Mouse (Mus musculus) lung, postnatal 4 days (tissue): ENCODE measurements at regions not wholly inside any gene's neighbourhood (a gene's known extent, or its start where the extent isn't known, plus 50 kb on each side); places are given as distances from the start of the nearest gene placed in this dataset.

ENCODE experiments used
- DNase-seq, 2 experiments: peaks; one replicate each; pipeline ENCODE4 v3.0.0; 2021

- DNase-seq, result no peak
Observed at GRCm38 (mm10) chr5:46278190-46278589, 420.8 kb upstream of the Lcorl start.

DNA sequence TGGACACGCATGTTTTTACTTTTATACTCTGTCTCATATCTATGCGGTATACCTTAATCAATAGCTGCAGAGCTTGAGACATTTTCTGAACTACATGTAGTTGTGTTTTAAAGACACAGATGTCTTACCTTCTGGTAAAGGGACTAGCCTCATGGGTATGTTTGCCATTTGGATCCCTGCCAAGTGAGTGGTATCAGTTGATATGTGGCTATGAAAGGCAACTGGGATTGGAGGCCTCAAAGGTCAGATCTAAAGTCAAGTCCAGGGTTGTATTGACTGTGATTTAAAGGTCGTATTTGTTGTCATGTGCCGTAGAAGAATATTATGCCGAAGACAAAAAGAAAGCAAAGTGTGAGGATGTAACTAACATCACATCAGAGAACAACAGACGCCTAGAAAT is 399.3 kb upstream of the Lcorl start:
- DNase-seq, result no peak

DNA sequence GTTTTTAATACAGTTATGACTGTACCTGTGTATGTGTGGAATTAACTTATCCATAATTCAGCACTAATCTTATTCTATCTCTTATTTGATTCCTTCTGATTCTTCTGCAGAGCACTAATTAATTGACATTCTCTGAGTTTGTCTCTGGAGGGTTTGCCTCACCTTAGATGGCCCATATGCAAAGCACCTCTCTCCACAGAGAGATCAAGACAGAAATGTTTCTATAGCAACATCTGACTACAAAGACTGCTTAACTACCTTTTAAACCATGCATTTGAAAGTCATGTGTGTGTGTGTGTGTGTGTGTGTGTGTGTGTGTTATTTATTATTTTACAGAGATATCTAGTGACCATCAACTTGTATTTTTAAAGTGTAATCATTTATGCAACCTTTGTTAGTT is 396.5 kb upstream of the Lcorl start:
- no peak for DNase-seq

- no peak for DNase-seq
Observed at GRCm38 (mm10) chr5:46235364-46236067, 378.1 kb upstream of the Lcorl start.

GRCm38 (mm10) chr5:46232780-46233179 is 375.4 kb upstream of the Lcorl start:
- no peak for DNase-seq

DNA sequence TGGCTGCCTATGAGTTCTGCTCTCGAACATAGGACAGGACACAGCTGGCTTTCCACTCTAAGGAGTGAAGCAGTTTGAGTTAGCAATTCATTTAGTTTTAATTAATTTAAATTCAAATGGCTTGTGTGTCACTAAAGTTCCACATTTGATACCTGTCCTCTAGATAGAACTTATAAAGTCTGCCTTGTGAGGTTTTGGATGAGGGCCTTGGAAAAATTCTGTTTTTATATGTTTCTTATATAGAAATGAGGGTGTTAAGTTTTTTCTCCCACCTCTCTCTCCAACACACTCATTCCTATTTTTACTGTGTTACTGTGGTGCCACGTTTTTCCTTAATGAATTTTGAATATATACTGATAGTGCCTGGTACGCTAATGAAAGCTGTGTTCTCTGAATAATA is 371.3 kb upstream of the Lcorl start:
- DNase-seq, result no peak

DNA sequence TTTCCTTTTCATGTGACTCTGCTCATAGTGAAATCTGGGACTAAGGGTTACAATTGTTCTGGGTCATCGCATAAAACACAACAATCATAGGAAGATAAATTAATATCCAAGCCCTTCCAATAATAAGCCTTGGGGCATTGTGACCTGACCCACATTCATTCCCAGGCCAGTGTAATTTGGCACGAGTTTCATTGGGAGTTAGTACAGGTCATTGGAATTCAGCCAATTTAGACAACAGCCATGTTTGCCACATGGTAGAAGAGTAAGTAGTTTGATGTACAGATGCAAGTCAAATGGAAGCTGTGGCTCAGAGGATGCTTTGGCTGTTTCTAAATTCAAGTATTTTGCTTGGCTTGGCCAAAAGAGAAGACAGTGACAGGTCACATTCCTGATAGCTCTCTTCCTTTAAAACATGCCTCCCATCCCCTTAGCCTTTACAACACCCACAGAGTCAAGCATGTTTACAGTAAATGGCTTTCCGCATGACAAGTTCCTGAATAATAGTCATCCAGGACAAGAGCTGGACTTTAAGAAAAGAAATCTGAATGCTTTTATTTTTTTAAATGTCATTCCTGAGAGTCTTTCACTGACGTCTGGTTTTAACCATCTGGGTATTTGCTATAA is 355.5 kb upstream of the Lcorl start:
- DNase-seq, result no peak

- no peak for DNase-seq
Observed at GRCm38 (mm10) chr5:46209076-46209475, 351.7 kb upstream of the Lcorl start.

DNA sequence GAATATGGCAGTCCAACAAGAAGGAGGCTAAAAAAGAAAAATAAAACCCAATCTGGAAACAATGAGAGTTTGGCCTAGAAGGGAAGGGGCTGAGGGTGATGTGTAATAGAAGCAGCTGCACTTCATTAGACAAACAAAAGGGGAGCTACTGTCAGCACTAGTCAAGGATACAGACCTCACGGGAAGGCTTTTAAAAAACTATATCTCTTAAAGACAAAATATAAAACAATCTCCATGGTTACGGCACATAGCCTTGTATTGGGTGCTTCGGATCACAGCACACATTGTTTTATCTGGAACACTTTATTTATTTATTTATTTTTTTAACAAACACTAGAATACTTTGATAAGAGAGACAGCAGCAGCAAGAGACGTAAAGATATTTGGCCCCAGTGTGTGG is 346.3 kb upstream of the Lcorl start:
- no peak for DNase-seq

GRCm38 (mm10) chr5:46202457-46202772 is 345.0 kb upstream of the Lcorl start:
- no peak for DNase-seq

GRCm38 (mm10) chr5:46201639-46202456 is 344.4 kb upstream of the Lcorl start:
- DNase-seq, result no peak

- no peak for DNase-seq
Observed at GRCm38 (mm10) chr5:46186908-46187307, 329.5 kb upstream of the Lcorl start.

DNA sequence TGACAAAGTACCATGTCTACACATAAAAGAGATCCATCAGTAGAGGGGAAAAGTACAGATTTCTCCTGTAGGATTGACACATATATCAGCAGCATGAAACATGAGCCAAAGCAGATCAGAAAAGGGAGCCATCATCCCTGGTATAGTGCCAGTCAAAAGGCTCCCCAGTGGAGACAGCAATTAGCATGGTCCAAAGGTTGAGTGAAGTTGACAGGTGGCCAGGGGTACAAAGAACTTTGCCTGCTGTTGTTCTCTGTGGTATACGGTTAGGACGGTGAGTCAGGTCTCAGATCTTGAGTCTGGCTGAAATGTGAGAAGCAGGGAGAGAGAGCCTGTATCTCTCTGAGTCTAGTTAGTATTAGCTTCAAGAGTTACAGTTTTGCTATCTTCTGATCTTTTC is 324.7 kb upstream of the Lcorl start:
- DNase-seq, result no peak

GRCm38 (mm10) chr5:46172315-46172714 is 314.9 kb upstream of the Lcorl start:
- DNase-seq, result no peak

GRCm38 (mm10) chr5:46160774-46161173 is 303.4 kb upstream of the Lcorl start:
- no peak for DNase-seq

GRCm38 (mm10) chr5:46151973-46152372 is 294.6 kb upstream of the Lcorl start:
- no peak for DNase-seq

GRCm38 (mm10) chr5:46150825-46151224 is 293.4 kb upstream of the Lcorl start:
- no peak for DNase-seq

DNA sequence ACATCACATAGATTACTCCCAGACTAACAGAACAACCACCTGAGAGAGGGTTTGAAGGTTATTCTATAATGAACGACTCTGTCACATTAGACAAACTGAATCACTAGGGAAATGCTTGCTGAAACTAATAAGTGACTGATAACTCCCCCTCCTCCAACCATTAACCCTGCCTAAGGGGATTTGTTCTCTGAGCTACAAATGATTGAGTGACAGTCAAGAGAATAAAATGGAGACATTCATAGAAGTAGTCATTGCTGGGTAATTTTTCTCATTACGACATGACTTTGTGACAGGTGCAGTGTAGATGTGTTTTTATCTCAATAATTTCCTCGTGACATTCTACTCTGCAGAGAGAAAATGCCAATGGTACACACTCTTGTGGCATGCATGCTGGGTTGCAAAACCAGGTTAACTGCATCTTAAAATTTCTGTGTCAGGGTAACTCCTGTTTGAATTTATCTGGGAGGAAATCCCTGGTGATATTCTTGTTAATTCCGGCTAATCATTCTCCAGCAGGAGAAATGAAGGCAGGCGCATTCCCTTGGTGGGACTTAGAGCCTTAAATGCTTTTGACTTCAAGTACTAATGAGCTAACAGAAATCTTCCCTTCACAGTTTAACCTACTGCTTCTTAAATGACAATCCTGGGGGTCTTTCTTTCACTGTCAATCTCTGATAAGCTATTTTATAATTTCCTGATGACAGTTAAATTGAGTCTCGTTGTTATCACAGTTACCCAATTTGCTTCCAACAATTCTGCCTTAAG is 292.6 kb upstream of the Lcorl start:
- DNase-seq, result no peak

DNA sequence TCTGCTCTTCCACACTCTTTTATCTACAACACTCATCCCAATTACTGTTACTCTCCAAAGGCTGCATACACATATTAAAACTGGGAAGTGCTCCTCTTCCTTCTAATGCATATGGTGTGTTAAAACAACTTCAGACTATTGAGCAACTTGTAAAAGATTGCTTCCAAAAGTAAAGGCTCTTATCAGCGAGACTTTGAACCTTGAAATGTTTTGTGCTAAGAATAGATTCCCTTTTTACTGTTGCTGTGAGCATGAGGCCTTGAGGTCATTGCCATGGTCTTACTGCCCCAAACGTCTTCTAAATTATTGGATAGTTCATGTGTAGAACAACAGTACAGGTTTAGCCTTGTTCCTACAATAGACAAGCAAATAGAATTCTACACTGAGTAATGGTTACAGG is 281.6 kb upstream of the Lcorl start:
- no peak for DNase-seq

GRCm38 (mm10) chr5:46137695-46138094 is 280.3 kb upstream of the Lcorl start:
- no peak for DNase-seq

GRCm38 (mm10) chr5:46108020-46108419 is 250.6 kb upstream of the Lcorl start:
- DNase-seq, result no peak

GRCm38 (mm10) chr5:46103350-46103749 is 245.9 kb upstream of the Lcorl start:
- no peak for DNase-seq

GRCm38 (mm10) chr5:46092549-46092948 is 235.1 kb upstream of the Lcorl start:
- DNase-seq, result peak in 1 of 2 experiments; percentile 24
